Comparison of ENCODE assay signal across 7 mouse cellular contexts in the genomic region with DNA sequence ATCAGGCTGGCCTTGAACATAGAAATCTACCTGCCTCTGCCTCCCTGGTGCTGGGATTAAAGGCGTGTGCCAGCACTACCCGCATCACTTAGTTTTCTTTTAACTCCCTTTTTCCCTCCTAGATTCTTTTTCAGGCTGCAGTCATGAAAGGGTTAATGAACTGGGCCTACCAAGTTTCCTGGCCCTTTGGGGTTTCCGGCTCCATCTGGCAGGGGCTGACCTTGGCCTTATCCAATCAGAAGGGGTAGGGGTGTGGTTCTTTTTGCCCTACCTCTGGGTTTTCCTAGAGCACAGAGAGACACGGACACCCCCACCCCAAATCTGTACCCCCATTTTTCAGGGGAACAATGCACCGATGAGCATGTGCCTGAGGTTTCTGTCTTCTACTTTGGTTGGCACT. TPM values are rescaled to one million over a fixed set of nuclear protein-coding genes. Genes with fewer than 3 reads are reported as not detected.
DNase-seq lines count a peak whose midpoint lies in the region; ATAC-seq and TF ChIP-seq lines count a peak whose summit lies in the region.

No protein-coding gene starts in this region.

- peak overlapping the region in 1 of 2 experiments; percentile 14; a peak in 1 of 4 replicates for H3K4me3 ChIP-seq in ES-E14 (ENCODE audit: insufficient read depth in 1 of 2, low read depth in 1 of 2, low read length in 2 of 2, poor library complexity in 1 of 2, severe bottlenecking in 1 of 2)
- H3K4me3 ChIP-seq in forebrain, embryonic 12.5 days (replicated peaks): peak overlapping the region; percentile 13; the same call in 1 of the 2 replicates
- H3K4me3 ChIP-seq in limb, embryonic 10.5 days: peak overlapping the region; percentile 85
- peak overlapping the region; percentile 1; the same call in 1 of the 2 replicates for H3K4me3 ChIP-seq in midbrain, embryonic 13.5 days (replicated peaks)

- 46% methylated on average over 5 of the region's 5 CpGs for WGBS in forebrain, embryonic 12.5 days
- 55% methylated on average over 5 of the region's 5 CpGs for WGBS in limb, embryonic 10.5 days
- 42% methylated on average over 5 of the region's 5 CpGs for WGBS in midbrain, embryonic 13.5 days

- no peak overlapping the region for H3K27ac ChIP-seq in ES-E14 (ENCODE audit: insufficient read depth, low read depth, low read length, poor library complexity, severe bottlenecking)
- H3K27ac ChIP-seq in forebrain, embryonic 12.5 days: 0 out of 2 replicates have a peak overlapping the region, but pooled peaks have one; percentile 26
- no peak overlapping the region for H3K27ac ChIP-seq in limb, embryonic 10.5 days
- no peak overlapping the region for H3K27ac ChIP-seq in midbrain, embryonic 13.5 days

- peaks cover 48% of the 10 kb centered on the region for H3K36me3 ChIP-seq in ES-E14 (ENCODE audit: control insufficient read depth, insufficient read depth, low read length, poor library complexity, severe bottlenecking)
- peaks cover 59% of the 10 kb centered on the region for H3K36me3 ChIP-seq in forebrain, embryonic 12.5 days (replicated peaks)
- peaks cover 78% of the 10 kb centered on the region for H3K36me3 ChIP-seq in limb, embryonic 10.5 days
- H3K36me3 ChIP-seq in midbrain, embryonic 13.5 days: peaks cover 57% of the 10 kb centered on the region

- ATAC-seq in forebrain, embryonic 12.5 days (ENCODE audit: low FRiP score): no peak
- ATAC-seq in midbrain, embryonic 13.5 days: no peak

- H3K27me3 ChIP-seq in forebrain, embryonic 12.5 days: no peaks in the 10 kb centered on the region
- no peaks in the 10 kb centered on the region for H3K27me3 ChIP-seq in limb, embryonic 10.5 days (ENCODE audit: low read depth, poor library complexity, severe bottlenecking)
- H3K27me3 ChIP-seq in midbrain, embryonic 13.5 days: no peaks in the 10 kb centered on the region

- DNase-seq in ES-E14 (ENCODE audit: low read depth, low spot score) (peak; percentile 91), ZHBTc4 (ENCODE audit: low read depth, low spot score) (peak; percentile 93)
- DNase-seq in heart, postnatal 25 days (ENCODE audit: low spot score): peak; percentile 44
- DNase-seq in limb, embryonic 10.5 days (ENCODE audit: low spot score): peak; percentile 81
- peak; percentile 65 for DNase-seq in thymus, postnatal 25 days

- H3K9ac ChIP-seq in ES-E14 (ENCODE audit: insufficient read depth, low read depth, low read length, poor library complexity, severe bottlenecking): peak overlapping the region; percentile 47
- no peak overlapping the region for H3K9ac ChIP-seq in forebrain, embryonic 12.5 days
- H3K9ac ChIP-seq in midbrain, embryonic 13.5 days (replicated peaks): 0 out of 2 replicates have a peak overlapping the region, but pooled peaks have one; percentile 1

- intact Hi-C loops in heart, postnatal 25 days (cut with DNase I): loop anchor here (5.0 kb wide), 1 partner anchor 32 kb away; no protein-coding TSS in a partner anchor

- in situ Hi-C loops in ES-E14 (cut with MboI; ENCODE audit: low sequenced_read_pairs in 2 of 2, unreplicated experiment in 2 of 2): no loop called here

- peaks cover 9 to 19% of the 10 kb centered on the region in 2 experiments; a peak in 3 of 4 replicates for H3K4me1 ChIP-seq in ES-E14 (ENCODE audit: control insufficient read depth in 2 of 2, insufficient read depth in 2 of 2, low read length in 2 of 2, poor library complexity in 1 of 2)
- peaks cover 38% of the 10 kb centered on the region for H3K4me1 ChIP-seq in forebrain, embryonic 12.5 days
- H3K4me1 ChIP-seq in limb, embryonic 10.5 days: peaks cover 36% of the 10 kb centered on the region
- peaks cover 38% of the 10 kb centered on the region for H3K4me1 ChIP-seq in midbrain, embryonic 13.5 days (replicated peaks)

- no peaks in the 10 kb centered on the region for H3K9me3 ChIP-seq in ES-E14 (ENCODE audit: control insufficient read depth, insufficient read depth, low read depth, low read length)
- H3K9me3 ChIP-seq in forebrain, embryonic 12.5 days: no peaks in the 10 kb centered on the region
- no peaks in the 10 kb centered on the region for H3K9me3 ChIP-seq in limb, embryonic 10.5 days (replicated peaks)
- no peaks in the 10 kb centered on the region for H3K9me3 ChIP-seq in midbrain, embryonic 13.5 days

- peak overlapping the region; percentile 69 for H3K4me2 ChIP-seq in forebrain, embryonic 12.5 days
- peak overlapping the region; percentile 31 for H3K4me2 ChIP-seq in midbrain, embryonic 13.5 days (replicated peaks)

TF ChIP-seq in ES-E14, 5 proteins besides CTCF, POLR2A, EP300 and RAD21:
- TF ChIP-seq HCFC1 (IDR thresholded peaks at IDR 0.05; ENCODE audit: borderline replicate concordance, insufficient read depth, low read length): no peak
- peak; percentile 58; the same call in 1 of the 2 replicates for TF ChIP-seq ZNF384 (IDR thresholded peaks at IDR 0.05; ENCODE audit: low read depth, low read length)

RNA-seq across cellular contexts. Expression of a gene that starts 3.1 kb away (rescaled TPM):
- total RNA-seq in ES-E14 (2012; rRNA removed): 89.8 and 92.9 TPM in 2 replicates
- polyA plus RNA-seq in forebrain, embryonic 12.5 days (2016; fragmentation: Nextera tagmentation; extraction: Ambion mirVana): 193 and 206 TPM in 2 replicates
- total RNA-seq in heart, postnatal 25 days (2021): 10 to 100 TPM; 29.5 to 32.3 TPM
- polyA plus RNA-seq in limb, embryonic 10.5 days (2016; fragmentation: Nextera tagmentation; extraction: Ambion mirVana): 229 and 233 TPM in 2 replicates
- 149 and 153 TPM in 2 replicates for polyA plus RNA-seq in midbrain, embryonic 13.5 days (2015; fragmentation: Nextera tagmentation; extraction: Ambion mirVana)

RNA-seq across cellular contexts. Expression of a gene that starts 8.9 kb away (rescaled TPM):
- total RNA-seq in ES-E14 (2012; rRNA removed): 42.6 and 49.6 TPM in 2 replicates
- polyA plus RNA-seq in forebrain, embryonic 12.5 days (2016; fragmentation: Nextera tagmentation; extraction: Ambion mirVana): 36.9 and 37.0 TPM in 2 replicates
- total RNA-seq in heart, postnatal 25 days (2021): 1 to 10 TPM; 7.2 to 8.8 TPM
- polyA plus RNA-seq in limb, embryonic 10.5 days (2016; fragmentation: Nextera tagmentation; extraction: Ambion mirVana): 49.6 and 49.7 TPM in 2 replicates
- polyA plus RNA-seq in midbrain, embryonic 13.5 days (2015; fragmentation: Nextera tagmentation; extraction: Ambion mirVana): 32.4 and 32.6 TPM in 2 replicates

RNA-seq across cellular contexts. Expression of a gene that starts 15.4 kb away (rescaled TPM):
- total RNA-seq in ES-E14 (2012; rRNA removed): 20.6 and 22.2 TPM in 2 replicates
- polyA plus RNA-seq in forebrain, embryonic 12.5 days (2016; fragmentation: Nextera tagmentation; extraction: Ambion mirVana): 13.2 and 13.8 TPM in 2 replicates
- 1 to 10 TPM; 8.9 to 9.1 TPM for total RNA-seq in heart, postnatal 25 days (2021)
- 37.1 and 37.5 TPM in 2 replicates for polyA plus RNA-seq in limb, embryonic 10.5 days (2016; fragmentation: Nextera tagmentation; extraction: Ambion mirVana)
- polyA plus RNA-seq in midbrain, embryonic 13.5 days (2015; fragmentation: Nextera tagmentation; extraction: Ambion mirVana): 8.7 and 9.2 TPM in 2 replicates

RNA-seq across cellular contexts. Expression of a gene that starts 15.6 kb away (rescaled TPM):
- 3.6 and 4.0 TPM in 2 replicates for total RNA-seq in ES-E14 (2012; rRNA removed)
- polyA plus RNA-seq in forebrain, embryonic 12.5 days (2016; fragmentation: Nextera tagmentation; extraction: Ambion mirVana): 1.3 and 2.5 TPM in 2 replicates
- 10 to 100 TPM; 22.0 to 23.6 TPM for total RNA-seq in heart, postnatal 25 days (2021)
- polyA plus RNA-seq in limb, embryonic 10.5 days (2016; fragmentation: Nextera tagmentation; extraction: Ambion mirVana): 4.1 and 4.3 TPM in 2 replicates
- polyA plus RNA-seq in midbrain, embryonic 13.5 days (2015; fragmentation: Nextera tagmentation; extraction: Ambion mirVana): 1.9 and 2.4 TPM in 2 replicates

RNA-seq across cellular contexts. Expression of a gene that starts 22.1 kb away (rescaled TPM):
- total RNA-seq in ES-E14 (2012; rRNA removed): 1,417 and 1,811 TPM in 2 replicates
- polyA plus RNA-seq in forebrain, embryonic 12.5 days (2016; fragmentation: Nextera tagmentation; extraction: Ambion mirVana): 365 and 373 TPM in 2 replicates
- total RNA-seq in heart, postnatal 25 days (2021): 100 to 1,000 TPM; 241 to 256 TPM
- 563 and 631 TPM in 2 replicates for polyA plus RNA-seq in limb, embryonic 10.5 days (2016; fragmentation: Nextera tagmentation; extraction: Ambion mirVana)
- 334 and 335 TPM in 2 replicates for polyA plus RNA-seq in midbrain, embryonic 13.5 days (2015; fragmentation: Nextera tagmentation; extraction: Ambion mirVana)
